Mouse (Mus musculus) gastrocnemius, postnatal 10 days (tissue): ENCODE data around the gene Dnajc3. TPM values are rescaled to one million over a fixed set of nuclear protein-coding genes. Genes with fewer than 3 reads are reported as not detected.

Experiments
- total RNA-seq, 2 experiments: library from RNA; stranded (reverse); gene quantifications; 2 replicates each; pipeline ENCODE4 v1.2.3; 2021

The Dnajc3 gene
- total RNA-seq, 2 experiments from 2014 or later: 22.3 to 25.9 TPM

Other genes starting within 250 kb of the Dnajc3 start
- 1 to 10 TPM; 3.8 to 4.8 TPM for gene Abcc4, start 231.8 kb upstream of the Dnajc3 start, total RNA-seq
- under 1 TPM in 1 of 2 experiments, not detected in 1; 0.14 TPM for gene Cldn10, start 150.1 kb upstream of the Dnajc3 start, total RNA-seq
- gene Dzip1, start 12.5 kb upstream of the Dnajc3 start, total RNA-seq: 10 to 100 TPM in 1 of 2 experiments, 1 to 10 TPM in 1; 7.4 to 11.6 TPM
- gene Uggt2, start 161.5 kb downstream of the Dnajc3 start, total RNA-seq: 10 to 100 TPM in 1 of 2 experiments, 1 to 10 TPM in 1; 7.8 to 10.7 TPM
- gene Hs6st3, start 200.4 kb downstream of the Dnajc3 start, total RNA-seq: under 1 TPM; 0.19 to 0.25 TPM